Mouse (Mus musculus): ENCODE data around the gene Gngt1. TPM values are rescaled to one million over a fixed set of nuclear protein-coding genes. Genes with fewer than 3 reads are reported as not detected.

Gngt1 gene
- polyA plus RNA-seq, 1 experiment from 2014 or later, result not detected

DNA sequence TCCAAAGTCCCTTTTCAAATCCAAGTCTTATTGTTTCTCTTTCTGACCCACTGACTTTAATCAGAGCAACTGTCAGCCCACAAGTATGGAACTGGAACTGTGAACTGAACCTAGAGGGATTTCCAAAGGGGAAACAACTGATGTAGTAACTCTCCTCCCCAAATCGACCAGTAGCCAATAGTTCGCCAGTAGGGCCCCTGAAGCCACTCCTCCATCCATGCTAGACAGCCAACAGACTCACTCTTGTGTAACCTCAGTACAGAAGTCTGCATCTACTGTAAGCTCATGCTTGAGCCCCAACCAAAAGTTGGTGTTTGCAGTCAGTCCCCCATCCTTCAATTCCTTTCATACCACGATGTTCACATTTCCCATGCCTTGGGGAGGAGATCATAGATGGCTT is 7.1 kb downstream of the Gngt1 start:
- H3K4me2 ChIP-seq (ENCODE audit: low read depth, severe bottlenecking), result no peak overlapping the region
- no peaks in the 10 kb centered on the region for H3K9me3 ChIP-seq (ENCODE audit: control insufficient read depth, low read length)
- H3K9ac ChIP-seq (ENCODE audit: low read length), result no peak overlapping the region
- DNase-seq (ENCODE audit: low spot score) (no peak), ATAC-seq (ENCODE audit: insufficient number of reproducible peaks, low FRiP score, low TSS enrichment, low read depth) (no peak)
- H3K4me3 ChIP-seq (ENCODE audit: low read depth, low read length), result no peak overlapping the region
- H3K36me3 ChIP-seq (ENCODE audit: control insufficient read depth, insufficient read depth, low read length), result no peaks in the 10 kb centered on the region
- no peak overlapping the region for H3K27ac ChIP-seq (replicated peaks; ENCODE audit: low read depth, low read length)
- WGBS, result 70% methylated on average over 3 of the region's 3 CpGs
- no peaks in the 10 kb centered on the region for H3K27me3 ChIP-seq (ENCODE audit: control insufficient read depth, insufficient read depth, low read length)
- no peaks in the 10 kb centered on the region for H3K4me1 ChIP-seq (ENCODE audit: control insufficient read depth, insufficient read depth, low read length)

GRCm38 (mm10) chr6:4003445-4003844 is 9.9 kb downstream of the Gngt1 start:
- no peak for ATAC-seq (ENCODE audit: insufficient number of reproducible peaks, low FRiP score, low TSS enrichment, low read depth)
- H3K36me3 ChIP-seq (ENCODE audit: control insufficient read depth, insufficient read depth, low read length), result no peaks in the 10 kb centered on the region
- peak overlapping the region; percentile 76; the same call in 1 of the 2 replicates for H3K4me2 ChIP-seq (ENCODE audit: low read depth, severe bottlenecking)
- no peak overlapping the region; the same call in 1 of the 2 replicates for H3K4me3 ChIP-seq (ENCODE audit: low read depth, low read length)
- no peak for DNase-seq (ENCODE audit: low spot score)
- no peak overlapping the region for H3K27ac ChIP-seq (replicated peaks; ENCODE audit: low read depth, low read length)
- no peak overlapping the region for H3K9ac ChIP-seq (ENCODE audit: low read length)
- H3K9me3 ChIP-seq (ENCODE audit: control insufficient read depth, low read length), result no peaks in the 10 kb centered on the region
- H3K27me3 ChIP-seq (ENCODE audit: control insufficient read depth, insufficient read depth, low read length), result no peaks in the 10 kb centered on the region
- H3K4me1 ChIP-seq (ENCODE audit: control insufficient read depth, insufficient read depth, low read length), result no peaks in the 10 kb centered on the region
- whole genome bisulfite sequencing, result 47% methylated on average over 4 of the region's 4 CpGs

- Histone ChIP-seq H3K9me3 (ENCODE audit: control insufficient read depth, low read length) (no peaks in the 10 kb centered on the region), H3K27me3 (ENCODE audit: control insufficient read depth, insufficient read depth, low read length) (no peaks in the 10 kb centered on the region), H3K4me1 (ENCODE audit: control insufficient read depth, insufficient read depth, low read length) (no peaks in the 10 kb centered on the region), H3K4me2 (ENCODE audit: low read depth, severe bottlenecking) (peak within 1 kb of the TSS; percentile 76), H3K9ac (ENCODE audit: low read length) (peak within 1 kb of the TSS; percentile 87), H3K4me3 (ENCODE audit: low read depth, low read length) (peak within 1 kb of the TSS; percentile 38), H3K27ac (replicated peaks; ENCODE audit: low read depth, low read length) (peak within 1 kb of the TSS; percentile 30; the same call in 1 of the 2 replicates), H3K36me3 (ENCODE audit: control insufficient read depth, insufficient read depth, low read length) (no peaks in the 10 kb centered on the region)
- DNase-seq (ENCODE audit: low spot score) (peak; percentile 72), ATAC-seq (ENCODE audit: insufficient number of reproducible peaks, low FRiP score, low TSS enrichment, low read depth) (peak; percentile 81)
- WGBS, result 3% methylated on average over 19 of the region's 19 CpGs
Measured at GRCm38 (mm10) chr6:4003890-4004306, 10.3 kb downstream of the Gngt1 start, which contains the start of gene Gng11. TSS of gene Gng11 (plus strand) at chr6:4003904.

GRCm38 (mm10) chr6:4004808-4005207 is 11.2 kb downstream of the Gngt1 start:
- 71% methylated on average over 2 of the region's 2 CpGs for WGBS
- Histone ChIP-seq H3K4me1 (ENCODE audit: control insufficient read depth, insufficient read depth, low read length) (no peaks in the 10 kb centered on the region), H3K4me3 (ENCODE audit: low read depth, low read length) (no peak overlapping the region), H3K9me3 (ENCODE audit: control insufficient read depth, low read length) (no peaks in the 10 kb centered on the region), H3K27ac (replicated peaks; ENCODE audit: low read depth, low read length) (no peak overlapping the region), H3K4me2 (ENCODE audit: low read depth, severe bottlenecking) (no peak overlapping the region), H3K27me3 (ENCODE audit: control insufficient read depth, insufficient read depth, low read length) (no peaks in the 10 kb centered on the region), H3K9ac (ENCODE audit: low read length) (no peak overlapping the region), H3K36me3 (ENCODE audit: control insufficient read depth, insufficient read depth, low read length) (no peaks in the 10 kb centered on the region)
- no peak for DNase-seq (ENCODE audit: low spot score)
- ATAC-seq (ENCODE audit: insufficient number of reproducible peaks, low FRiP score, low TSS enrichment, low read depth), result no peak

DNA sequence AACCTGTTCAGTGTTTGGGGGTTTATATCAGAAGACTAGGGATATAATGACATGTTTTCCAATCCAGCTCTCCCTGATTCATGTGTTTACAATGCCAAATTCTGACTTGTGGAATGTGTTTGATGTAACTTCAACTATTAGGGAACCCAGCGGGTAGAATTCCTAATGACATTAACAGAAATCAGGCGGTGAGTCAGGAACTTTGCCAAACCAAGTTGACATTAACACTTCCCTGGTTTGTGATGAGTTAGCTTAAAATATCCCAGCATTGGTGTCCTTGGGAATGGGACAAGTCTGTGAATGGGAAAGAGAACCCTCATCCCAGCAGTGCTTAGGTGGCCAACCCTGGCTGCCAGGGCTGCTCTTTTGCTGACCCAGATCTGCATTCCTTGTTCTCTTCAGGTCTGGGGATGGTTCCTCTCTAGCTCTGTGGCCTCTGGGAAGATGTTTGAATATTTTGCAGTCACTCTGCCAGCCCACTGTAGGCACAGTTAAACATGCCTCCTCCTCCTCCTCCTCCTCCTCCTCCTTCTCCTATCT is 15.0 kb downstream of the Gngt1 start:
- no peaks in the 10 kb centered on the region for H3K27me3 ChIP-seq (ENCODE audit: control insufficient read depth, insufficient read depth, low read length)
- H3K4me3 ChIP-seq (ENCODE audit: low read depth, low read length), result no peak overlapping the region
- H3K9ac ChIP-seq (ENCODE audit: low read length), result no peak overlapping the region
- no peak overlapping the region for H3K27ac ChIP-seq (replicated peaks; ENCODE audit: low read depth, low read length)
- no peaks in the 10 kb centered on the region for H3K36me3 ChIP-seq (ENCODE audit: control insufficient read depth, insufficient read depth, low read length)
- 62% methylated on average over 2 of the region's 2 CpGs for WGBS
- H3K4me2 ChIP-seq (ENCODE audit: low read depth, severe bottlenecking), result no peak overlapping the region
- H3K9me3 ChIP-seq (ENCODE audit: control insufficient read depth, low read length), result no peaks in the 10 kb centered on the region
- no peak for DNase-seq (ENCODE audit: low spot score)
- no peak for ATAC-seq (ENCODE audit: insufficient number of reproducible peaks, low FRiP score, low TSS enrichment, low read depth)
- H3K4me1 ChIP-seq (ENCODE audit: control insufficient read depth, insufficient read depth, low read length), result no peaks in the 10 kb centered on the region

DNA sequence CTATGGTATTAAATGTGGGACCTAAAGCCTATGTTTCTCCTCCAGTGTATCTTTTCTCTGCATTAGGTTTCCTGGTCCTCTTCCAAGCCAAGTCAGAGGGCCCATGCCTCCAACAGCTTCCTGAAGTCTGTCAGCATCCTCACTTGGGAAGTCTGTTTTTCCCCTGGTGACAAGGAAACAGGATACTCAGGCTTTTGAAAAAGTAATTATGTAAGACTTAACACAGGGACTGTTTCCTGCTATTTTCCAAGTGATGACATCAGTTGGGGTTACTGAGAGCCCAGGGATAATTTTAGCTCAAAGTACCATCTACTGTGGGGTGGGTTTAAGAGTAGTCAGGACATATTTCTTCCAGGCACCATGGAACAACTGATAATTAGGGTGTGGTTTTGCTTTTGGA is 16.0 kb downstream of the Gngt1 start:
- Histone ChIP-seq H3K36me3 (ENCODE audit: control insufficient read depth, insufficient read depth, low read length) (no peaks in the 10 kb centered on the region), H3K4me1 (ENCODE audit: control insufficient read depth, insufficient read depth, low read length) (no peaks in the 10 kb centered on the region), H3K4me2 (ENCODE audit: low read depth, severe bottlenecking) (no peak overlapping the region), H3K9ac (ENCODE audit: low read length) (no peak overlapping the region), H3K27me3 (ENCODE audit: control insufficient read depth, insufficient read depth, low read length) (no peaks in the 10 kb centered on the region), H3K4me3 (ENCODE audit: low read depth, low read length) (no peak overlapping the region), H3K27ac (replicated peaks; ENCODE audit: low read depth, low read length) (no peak overlapping the region), H3K9me3 (ENCODE audit: control insufficient read depth, low read length) (no peaks in the 10 kb centered on the region)
- ATAC-seq (ENCODE audit: insufficient number of reproducible peaks, low FRiP score, low TSS enrichment, low read depth), result no peak
- DNase-seq (ENCODE audit: low spot score), result no peak

- H3K27me3 ChIP-seq (ENCODE audit: control insufficient read depth, insufficient read depth, low read length), result no peaks in the 10 kb centered on the region
- WGBS, result 45% methylated on average over 1 of the region's 1 CpGs
- no peaks in the 10 kb centered on the region for H3K36me3 ChIP-seq (ENCODE audit: control insufficient read depth, insufficient read depth, low read length)
- H3K4me1 ChIP-seq (ENCODE audit: control insufficient read depth, insufficient read depth, low read length), result no peaks in the 10 kb centered on the region
- H3K27ac ChIP-seq (replicated peaks; ENCODE audit: low read depth, low read length), result no peak overlapping the region
- H3K9ac ChIP-seq (ENCODE audit: low read length), result no peak overlapping the region
- no peak overlapping the region for H3K4me2 ChIP-seq (ENCODE audit: low read depth, severe bottlenecking)
- H3K4me3 ChIP-seq (ENCODE audit: low read depth, low read length), result no peak overlapping the region
- DNase-seq (ENCODE audit: low spot score) (no peak), ATAC-seq (ENCODE audit: insufficient number of reproducible peaks, low FRiP score, low TSS enrichment, low read depth) (no peak)
- no peaks in the 10 kb centered on the region for H3K9me3 ChIP-seq (ENCODE audit: control insufficient read depth, low read length)
Measured at GRCm38 (mm10) chr6:4022645-4023044, 29.1 kb downstream of the Gngt1 start.

GRCm38 (mm10) chr6:4026367-4026766 is 32.8 kb downstream of the Gngt1 start:
- Histone ChIP-seq H3K27ac (replicated peaks; ENCODE audit: low read depth, low read length) (no peak overlapping the region), H3K27me3 (ENCODE audit: control insufficient read depth, insufficient read depth, low read length) (no peaks in the 10 kb centered on the region), H3K4me2 (ENCODE audit: low read depth, severe bottlenecking) (no peak overlapping the region), H3K4me1 (ENCODE audit: control insufficient read depth, insufficient read depth, low read length) (no peaks in the 10 kb centered on the region), H3K36me3 (ENCODE audit: control insufficient read depth, insufficient read depth, low read length) (no peaks in the 10 kb centered on the region), H3K9me3 (ENCODE audit: control insufficient read depth, low read length) (no peaks in the 10 kb centered on the region), H3K4me3 (ENCODE audit: low read depth, low read length) (no peak overlapping the region), H3K9ac (ENCODE audit: low read length) (no peak overlapping the region)
- 63% methylated on average over 2 of the region's 2 CpGs for WGBS
- DNase-seq (ENCODE audit: low spot score), result no peak
- no peak for ATAC-seq (ENCODE audit: insufficient number of reproducible peaks, low FRiP score, low TSS enrichment, low read depth)

GRCm38 (mm10) chr6:4030956-4031355 is 37.4 kb downstream of the Gngt1 start:
- WGBS, result 78% methylated on average over 3 of the region's 3 CpGs
- no peak overlapping the region for H3K27ac ChIP-seq (replicated peaks; ENCODE audit: low read depth, low read length)
- H3K4me3 ChIP-seq (ENCODE audit: low read depth, low read length), result no peak overlapping the region
- ATAC-seq (ENCODE audit: insufficient number of reproducible peaks, low FRiP score, low TSS enrichment, low read depth), result no peak
- no peaks in the 10 kb centered on the region for H3K27me3 ChIP-seq (ENCODE audit: control insufficient read depth, insufficient read depth, low read length)
- no peak overlapping the region for H3K9ac ChIP-seq (ENCODE audit: low read length)
- no peak for DNase-seq (ENCODE audit: low spot score)
- H3K4me2 ChIP-seq (ENCODE audit: low read depth, severe bottlenecking), result no peak overlapping the region
- no peaks in the 10 kb centered on the region for H3K36me3 ChIP-seq (ENCODE audit: control insufficient read depth, insufficient read depth, low read length)
- H3K9me3 ChIP-seq (ENCODE audit: control insufficient read depth, low read length), result no peaks in the 10 kb centered on the region
- no peaks in the 10 kb centered on the region for H3K4me1 ChIP-seq (ENCODE audit: control insufficient read depth, insufficient read depth, low read length)
